Mouse (Mus musculus) MEL (cell line): ENCODE measurements around the gene Rab11fip5. TPM values are rescaled to one million over a fixed set of nuclear protein-coding genes. Genes with fewer than 3 reads are reported as not detected.

Source experiments
- DNase-seq: peaks from one replicate; pipeline ENCODE4 v3.0.0; 2011; ENCODE audit warnings: low read depth, low spot score
- H3K27ac ChIP-seq: 2 replicates; pipeline ENCODE4 v1.5.1; 2012; ENCODE audit warnings: low read depth, mild to moderate bottlenecking, control low read depth, low read length, moderate library complexity; ENCODE audit not compliant: control insufficient read depth
- H3K27me3 ChIP-seq, 2 experiments: fragments of 150-350 bp in 1 of 2; sonication (generic) in 1 of 2; 2 replicates each; pipeline ENCODE4 v1.6.1; 2012; ENCODE audit warnings: low read length in 2 of 2, mild to moderate bottlenecking in 2 of 2, improper control_type of control experiment in 1 of 2, moderate library complexity in 1 of 2; ENCODE audit not compliant: insufficient read depth in 2 of 2, control insufficient read depth in 1 of 2
- H3K36me3 ChIP-seq, 2 experiments: 2 replicates each; pipeline ENCODE4 v1.6.1; 2012 to 2014; ENCODE audit warnings: low read length in 2 of 2, improper control_type of control experiment in 1 of 2, inconsistent platforms in 1 of 2, mild to moderate bottlenecking in 1 of 2; ENCODE audit not compliant: insufficient read depth in 2 of 2, control insufficient read depth in 1 of 2
- H3K4me1 ChIP-seq, 2 experiments: fragments of 150-350 bp in 1 of 2; sonication (generic) in 1 of 2; 2 replicates each; pipeline ENCODE4 v1.6.1; 2012; ENCODE audit warnings: low read length in 2 of 2, improper control_type of control experiment in 1 of 2, mild to moderate bottlenecking in 1 of 2; ENCODE audit not compliant: insufficient read depth in 2 of 2, control insufficient read depth in 1 of 2
- H3K4me3 ChIP-seq, 2 experiments: fragments of 150-350 bp in 1 of 2; sonication (generic) in 1 of 2; 2 replicates each; pipeline ENCODE4 v1.5.1; 2012; ENCODE audit warnings: low read depth in 2 of 2, low read length in 2 of 2, mild to moderate bottlenecking in 2 of 2, moderate library complexity in 2 of 2, control low read depth in 1 of 2, improper control_type of control experiment in 1 of 2; ENCODE audit not compliant: control insufficient read depth in 1 of 2, insufficient read depth in 1 of 2
- H3K79me2 ChIP-seq: 2 replicates; pipeline ENCODE4 v1.6.1; 2012; ENCODE audit warnings: mild to moderate bottlenecking, low read length, moderate library complexity; ENCODE audit not compliant: control insufficient read depth, poor library complexity, insufficient read depth
- H3K9ac ChIP-seq: 2 replicates; pipeline ENCODE4 v1.6.1; 2012; ENCODE audit warnings: low read depth, mild to moderate bottlenecking, control low read depth, low read length, moderate library complexity; ENCODE audit not compliant: control insufficient read depth, poor library complexity, severe bottlenecking
- H3K9me3 ChIP-seq: fragments of 150-350 bp; sonication (generic); replicated peaks from 2 replicates; pipeline ENCODE4 v1.6.1; 2012; ENCODE audit warnings: mild to moderate bottlenecking, low read length, improper control_type of control experiment, moderate library complexity; ENCODE audit not compliant: insufficient read depth
- CHD1 ChIP-seq: IDR thresholded peaks from 2 replicates; pipeline ENCODE4 v1.6.1; 2012; ENCODE audit warnings: low read depth, mild to moderate bottlenecking, inconsistent platforms, low read length, improper control_type of control experiment
- CHD2 ChIP-seq: IDR thresholded peaks from 2 replicates; pipeline ENCODE4 v1.6.1; 2011; ENCODE audit warnings: low read length, improper control_type of control experiment
- CTCF ChIP-seq, 3 experiments: IDR thresholded peaks in 2 of 3; conservative IDR thresholded peaks in 1 of 3; 2 replicates each; pipeline ENCODE4 v1.5.1; 2011 to 2012; ENCODE audit warnings: low read length in 3 of 3, low read depth in 2 of 3, mild to moderate bottlenecking in 2 of 3, improper control_type of control experiment in 1 of 3, inconsistent platforms in 1 of 3, mixed read lengths in 1 of 3, moderate library complexity in 1 of 3; ENCODE audit not compliant: control insufficient read depth in 1 of 3, insufficient read depth in 1 of 3, poor library complexity in 1 of 3, severe bottlenecking in 1 of 3
- EP300 ChIP-seq, 2 experiments: IDR thresholded peaks; 2 replicates each; pipeline ENCODE4 v1.6.1; 2011; ENCODE audit warnings: improper control_type of control experiment in 2 of 2, low read length in 2 of 2, low read depth in 1 of 2, mild to moderate bottlenecking in 1 of 2
- GABPA ChIP-seq: IDR thresholded peaks from 2 replicates; pipeline ENCODE4 v1.6.1; 2012; ENCODE audit warnings: low read depth, mild to moderate bottlenecking, inconsistent platforms, low read length, improper control_type of control experiment, moderate library complexity
- JUND ChIP-seq: IDR thresholded peaks from 2 replicates; pipeline ENCODE4 v1.6.1; 2011; ENCODE audit warnings: low read depth, mild to moderate bottlenecking, improper control_type of control experiment, low read length
- MAX ChIP-seq: IDR thresholded peaks from 2 replicates; pipeline ENCODE4 v1.6.1; 2011; ENCODE audit warnings: low read length, improper control_type of control experiment
- MYB ChIP-seq: IDR thresholded peaks from 2 replicates; pipeline ENCODE4 v1.6.1; 2011; ENCODE audit warnings: mild to moderate bottlenecking, low read depth, low read length, improper control_type of control experiment
- MYC ChIP-seq: IDR thresholded peaks from 2 replicates; pipeline ENCODE4 v1.6.1; 2011; ENCODE audit warnings: low read depth, mild to moderate bottlenecking, low read length, improper control_type of control experiment, moderate library complexity
- NELFE ChIP-seq: IDR thresholded peaks from 2 replicates; pipeline ENCODE4 v1.6.1; 2011; ENCODE audit warnings: low read depth, low read length, improper control_type of control experiment
- POLR2AphosphoS2 ChIP-seq: IDR thresholded peaks from 2 replicates; pipeline ENCODE4 v1.6.1; 2011; ENCODE audit warnings: low read length, improper control_type of control experiment
- RCOR1 ChIP-seq: IDR thresholded peaks from 2 replicates; pipeline ENCODE4 v1.6.1; 2012; ENCODE audit warnings: low read depth, mild to moderate bottlenecking, inconsistent platforms, low read length, improper control_type of control experiment
- SIN3A ChIP-seq: IDR thresholded peaks from 2 replicates; pipeline ENCODE4 v1.6.1; 2012; ENCODE audit warnings: low read length, improper control_type of control experiment, inconsistent platforms
- SMC3 ChIP-seq: IDR thresholded peaks from 2 replicates; pipeline ENCODE4 v1.6.1; 2011; ENCODE audit warnings: low read depth, low read length, improper control_type of control experiment
- TAL1 ChIP-seq: IDR thresholded peaks from 2 replicates; pipeline ENCODE4 v1.6.1; 2012; ENCODE audit warnings: mild to moderate bottlenecking, inconsistent platforms, low read length, moderate library complexity, mixed read lengths
- TBP ChIP-seq: IDR thresholded peaks from 2 replicates; pipeline ENCODE4 v1.8.0; 2011; ENCODE audit warnings: low read depth, low read length, improper control_type of control experiment
- TCF12 ChIP-seq: IDR thresholded peaks from 2 replicates; pipeline ENCODE4 v1.6.1; 2014; ENCODE audit warnings: low read depth, mild to moderate bottlenecking, inconsistent platforms, low read length, improper control_type of control experiment, moderate library complexity
- USF1 ChIP-seq: IDR thresholded peaks from 2 replicates; pipeline ENCODE4 v1.6.1; 2014; ENCODE audit warnings: low read depth, mild to moderate bottlenecking, inconsistent platforms, low read length, improper control_type of control experiment, moderate library complexity
- USF2 ChIP-seq, 2 experiments: IDR thresholded peaks; 2 replicates each; pipeline ENCODE4 v1.6.1; 2011 to 2012; ENCODE audit warnings: improper control_type of control experiment in 2 of 2, low read length in 2 of 2, borderline replicate concordance in 1 of 2, inconsistent platforms in 1 of 2, low read depth in 1 of 2, mild to moderate bottlenecking in 1 of 2; ENCODE audit not compliant: insufficient read depth in 1 of 2
- ZMIZ1 ChIP-seq: IDR thresholded peaks from 2 replicates; pipeline ENCODE4 v1.6.1; 2012; ENCODE audit warnings: low read depth, mild to moderate bottlenecking, inconsistent platforms, low read length, improper control_type of control experiment, moderate library complexity
- ZNF384 ChIP-seq: IDR thresholded peaks from 2 replicates; pipeline ENCODE4 v1.6.1; 2012; ENCODE audit warnings: low read depth, mild to moderate bottlenecking, inconsistent platforms, low read length, improper control_type of control experiment
- polyA plus RNA-seq, 2 experiments: library from polyadenylated mRNA; stranded (reverse) in 1 of 2; unstranded in 1 of 2; fragments of >175 nt in 1 of 2; fragments of >200 nt in 1 of 2; gene quantifications; 2 replicates each; pipeline versions ENCODE4 v1.2.1 to v1.2.4; 2012; ENCODE audit warnings: low replicate concordance in 2 of 2, low read depth in 1 of 2; ENCODE audit not compliant: insufficient read length in 2 of 2, insufficient read depth in 1 of 2, missing spikeins in 1 of 2
- total RNA-seq: library from RNA; depleted of rRNA; stranded (reverse); fragments of 300-350 nt; gene quantifications from 2 replicates; pipeline ENCODE4 v1.2.3, GENCODE M21; 2012

The Rab11fip5 gene
- total and polyA plus RNA-seq, 3 experiments, result 3.3 to 8.5 TPM; not detected in 1

DNA sequence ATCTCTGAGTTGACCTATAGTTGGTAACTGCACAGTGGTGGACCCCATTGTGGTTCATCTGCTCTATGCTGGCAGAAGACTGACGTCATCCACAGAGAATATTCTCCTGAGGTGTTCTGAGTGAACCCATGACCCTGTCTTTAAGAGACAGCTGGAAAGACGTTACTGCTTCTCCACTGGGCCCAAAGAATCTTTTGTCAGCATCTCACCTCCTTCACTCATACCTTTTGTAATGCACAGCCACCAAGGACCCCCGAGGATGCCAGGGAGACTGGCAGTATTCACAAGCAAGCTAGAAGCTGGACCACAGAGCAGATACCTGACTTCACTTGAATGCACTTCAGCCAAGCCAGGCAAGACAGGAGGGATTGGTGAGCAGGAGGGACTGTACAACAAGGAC lies 39.1 kb downstream of the Rab11fip5 start:
- H3K4me3 ChIP-seq, result no peak overlapping the region
- no peak for DNase-seq
- H3K27me3 ChIP-seq, result no peaks in the 10 kb centered on the region
- H3K4me1 ChIP-seq, result peaks cover 2 to 15% of the 10 kb centered on the region in 2 experiments; a peak in 3 of 4 replicates
- no peak for TF ChIP-seq USF2 (IDR thresholded peaks at IDR 0.05; ENCODE audit: borderline replicate concordance in 1 of 2, insufficient read depth in 1 of 2, low read depth in 1 of 2, low read length in 2 of 2)
- TF ChIP-seq EP300 (IDR thresholded peaks at IDR 0.05; ENCODE audit: low read depth in 1 of 2, low read length in 2 of 2), result no peak
- TF ChIP-seq CHD1, result no peak
- TF ChIP-seq CTCF (IDR thresholded peaks at IDR 0.05 in 2 of 3, conservative IDR thresholded peaks at IDR 0.05 in 1 of 3; ENCODE audit: control insufficient read depth in 1 of 3, insufficient read depth in 1 of 3, low read depth in 2 of 3, low read length in 3 of 3, poor library complexity in 1 of 3, severe bottlenecking in 1 of 3), result no peak
- no peak for TF ChIP-seq MYC
- TF ChIP-seq SMC3, result no peak
- no peak for TF ChIP-seq ZNF384
- TF ChIP-seq TCF12, result no peak
- TF ChIP-seq CHD2, result no peak
- TF ChIP-seq ZMIZ1, result no peak
- H3K9me3 ChIP-seq, result no peaks in the 10 kb centered on the region
- no peak overlapping the region for H3K27ac ChIP-seq
- H3K79me2 ChIP-seq, result peaks cover 2% of the 10 kb centered on the region; the same call in 1 of the 2 replicates
- no peak overlapping the region for H3K9ac ChIP-seq
- H3K36me3 ChIP-seq, result peaks cover 0 to 8% of the 10 kb centered on the region in 2 experiments; a peak in 2 of 4 replicates

DNA sequence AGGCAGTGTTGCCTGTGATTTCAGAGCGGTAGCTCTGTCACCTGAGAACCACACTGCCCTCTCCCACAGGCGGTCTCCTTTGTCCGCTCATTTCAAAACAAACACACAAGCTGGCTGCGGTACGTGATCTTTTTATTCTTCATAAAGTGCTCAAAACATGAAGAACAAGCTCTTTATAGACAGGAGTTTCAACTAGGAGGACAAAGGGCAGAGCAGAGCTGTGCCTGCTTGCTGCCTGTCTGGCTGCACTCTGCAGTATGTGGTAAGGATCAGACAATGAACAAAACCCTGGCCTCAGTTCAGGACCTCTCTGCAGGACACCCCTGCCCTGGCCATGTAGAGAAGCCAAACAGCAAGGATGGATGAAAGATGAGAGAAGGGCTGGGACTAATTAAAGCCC lies 39.6 kb downstream of the Rab11fip5 start:
- H3K27me3 ChIP-seq, result no peaks in the 10 kb centered on the region

DNA sequence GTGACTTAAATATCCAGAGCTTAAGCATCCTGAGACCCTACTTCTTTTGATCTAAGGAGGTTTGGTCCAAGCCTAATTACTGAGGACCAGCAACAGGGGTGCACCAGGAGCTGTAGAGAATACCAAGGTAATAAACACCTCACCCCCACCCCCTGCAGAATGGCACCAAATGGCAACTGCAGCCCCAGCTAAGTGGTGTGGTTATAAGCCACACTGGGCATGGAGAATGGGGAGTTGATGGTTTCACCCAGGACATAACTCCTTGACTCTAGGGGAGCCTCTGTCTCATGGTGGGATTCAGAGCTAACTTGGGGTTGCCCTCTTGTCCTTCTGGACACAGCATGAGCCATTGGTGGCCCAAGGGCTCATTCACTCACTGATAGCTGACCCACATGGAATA lies 40.2 kb downstream of the Rab11fip5 start:
- TF ChIP-seq USF1 (no peak), POLR2AphosphoS2 (no peak), TCF12 (no peak), SIN3A (no peak)
- Histone ChIP-seq H3K27ac (peak overlapping the region; percentile 86), H3K79me2 (peaks cover 2% of the 10 kb centered on the region; the same call in 1 of the 2 replicates), H3K9ac (no peak overlapping the region), H3K9me3 (no peaks in the 10 kb centered on the region), H3K4me1 (peaks cover 2 to 15% of the 10 kb centered on the region in 2 experiments; a peak in 3 of 4 replicates), H3K27me3 (no peaks in the 10 kb centered on the region), H3K36me3 (peaks cover 0 to 8% of the 10 kb centered on the region in 2 experiments; a peak in 2 of 4 replicates), H3K4me3 (peak overlapping the region in 1 of 2 experiments; percentile 92; a peak in 3 of 4 replicates)
- no peak for DNase-seq

More for the DNA sequence above, 39.6 kb downstream of the Rab11fip5 start:
- TF ChIP-seq SMC3 (no peak), JUND (no peak), TAL1 (no peak), TBP (no peak), MYC (no peak), NELFE (no peak), GABPA (no peak), MYB (no peak), CHD1 (no peak), MAX (no peak), RCOR1 (no peak), TCF12 (no peak)
- Histone ChIP-seq H3K79me2 (peaks cover 2% of the 10 kb centered on the region; the same call in 1 of the 2 replicates), H3K27ac (no peak overlapping the region), H3K4me3 (no peak overlapping the region), H3K4me1 (peaks cover 2 to 15% of the 10 kb centered on the region in 2 experiments; a peak in 3 of 4 replicates), H3K9ac (no peak overlapping the region), H3K9me3 (no peaks in the 10 kb centered on the region), H3K36me3 (peaks cover 0 to 8% of the 10 kb centered on the region in 2 experiments; a peak in 2 of 4 replicates)
- no peak for DNase-seq
